Mouse (Mus musculus) adrenal gland, postnatal 4 days (tissue): ENCODE results near the gene Pvalb. TPM values are rescaled to one million over a fixed set of nuclear protein-coding genes. Genes with fewer than 3 reads are reported as not detected.

ENCODE experiments used
- DNase-seq, 2 experiments: peaks; one replicate each; pipeline ENCODE4 v3.0.0; 2021 to 2022; ENCODE audit warnings: low spot score in 2 of 2, mixed read lengths in 2 of 2
- total RNA-seq, 2 experiments: library from RNA; stranded (reverse); gene quantifications; 2 replicates each; pipeline ENCODE4 v1.2.3; 2021

Gene Pvalb
- total RNA-seq, 2 experiments from 2014 or later = 2.8 to 13.4 TPM

DNA sequence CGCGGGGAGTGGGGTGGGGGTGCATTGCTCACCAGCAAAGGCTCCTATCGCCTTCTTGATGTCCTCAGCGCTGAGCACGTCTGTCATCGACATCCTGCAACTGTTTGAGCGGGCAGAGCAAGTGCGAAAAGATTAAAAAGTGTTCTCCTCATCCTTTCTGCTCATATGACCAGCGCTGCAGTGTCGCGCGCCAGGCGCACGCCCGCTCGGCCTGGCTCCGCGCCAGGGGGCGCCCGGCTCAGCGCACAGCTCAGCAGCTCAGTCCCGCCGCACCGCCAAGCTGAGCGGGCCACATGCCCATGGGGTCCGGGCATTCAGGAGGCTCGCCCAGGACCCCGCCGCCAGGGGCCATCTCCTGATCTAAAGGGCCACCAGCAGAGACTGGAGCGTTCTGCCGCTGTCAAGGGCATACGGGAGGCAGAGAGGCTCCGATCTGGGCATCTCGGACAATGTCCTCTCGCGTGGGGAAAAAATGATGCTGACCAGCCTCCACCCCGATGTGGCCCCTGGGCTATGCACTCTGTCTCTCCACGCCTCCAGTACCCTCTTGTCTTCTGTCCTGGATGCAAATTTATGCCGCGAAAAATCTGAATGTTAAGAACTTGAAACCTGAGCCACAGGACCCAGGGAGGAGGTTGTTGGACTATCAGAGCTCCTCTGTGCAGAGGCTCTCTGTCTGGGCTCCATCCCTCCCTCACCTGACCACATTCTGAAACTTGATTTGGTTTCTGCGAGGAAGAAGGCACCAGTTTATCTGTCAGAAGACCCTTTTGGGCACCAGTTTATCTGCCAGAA lies 1.9 kb downstream of the Pvalb start:
- peak in 1 of 2 experiments; percentile 22 for DNase-seq

DNA sequence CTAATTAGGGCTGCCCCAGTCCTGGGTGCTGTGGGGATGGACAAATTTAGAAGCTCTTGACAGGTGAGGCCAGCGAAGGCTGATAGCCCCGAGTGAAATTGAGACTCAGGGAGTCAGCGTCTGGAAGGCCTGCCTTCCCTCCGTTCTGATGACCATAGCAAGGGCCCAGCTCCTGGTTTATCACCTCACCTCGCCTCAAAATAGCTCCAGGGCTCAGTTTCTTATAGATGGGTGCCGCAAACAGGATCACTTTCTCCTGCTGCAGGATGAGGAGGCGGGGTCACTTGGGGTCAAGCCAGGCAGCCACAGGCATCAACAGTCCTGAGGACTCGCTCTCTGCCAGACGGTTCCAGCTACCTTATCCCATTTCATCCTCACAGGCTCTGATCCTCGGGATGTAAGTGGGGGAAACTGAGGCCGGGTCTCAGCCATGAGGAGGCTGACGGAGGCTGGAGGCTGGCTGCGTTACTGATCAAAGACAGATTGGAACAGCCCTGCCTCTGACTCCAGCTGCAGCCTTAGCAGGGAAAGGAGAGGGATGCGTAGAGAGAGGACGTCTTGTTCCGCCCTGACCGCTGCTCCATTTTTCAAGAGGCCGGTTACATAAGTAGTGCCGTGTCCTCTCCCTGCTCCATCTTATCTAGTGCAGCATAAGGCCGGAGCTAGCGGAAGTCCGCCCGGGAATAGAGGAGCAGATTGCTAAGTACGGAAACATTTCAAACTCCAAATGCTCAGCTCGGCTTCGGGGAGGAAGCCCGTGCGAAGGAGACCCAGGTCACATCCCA lies 10.9 kb downstream of the Pvalb start:
- no peak for DNase-seq

DNA sequence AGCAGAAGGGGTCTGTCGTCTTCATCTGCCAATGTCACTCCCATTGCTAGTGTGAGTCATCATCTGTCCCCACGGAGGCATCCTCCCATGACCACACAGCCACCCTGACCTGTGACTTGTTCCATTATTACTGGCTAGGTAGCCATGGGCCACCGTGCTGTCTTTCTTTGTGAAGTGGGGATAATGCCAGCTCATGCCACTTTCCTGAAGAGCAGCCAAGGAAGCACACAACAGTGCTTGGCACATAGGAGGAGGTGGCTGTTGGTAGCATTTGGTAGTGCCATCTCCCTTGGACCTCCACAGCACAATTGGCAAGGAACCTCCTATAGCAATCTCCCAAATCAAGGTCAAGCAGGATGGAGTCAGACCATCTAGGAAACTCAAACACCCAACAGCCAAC lies 11.9 kb downstream of the Pvalb start:
- no peak for DNase-seq

DNA sequence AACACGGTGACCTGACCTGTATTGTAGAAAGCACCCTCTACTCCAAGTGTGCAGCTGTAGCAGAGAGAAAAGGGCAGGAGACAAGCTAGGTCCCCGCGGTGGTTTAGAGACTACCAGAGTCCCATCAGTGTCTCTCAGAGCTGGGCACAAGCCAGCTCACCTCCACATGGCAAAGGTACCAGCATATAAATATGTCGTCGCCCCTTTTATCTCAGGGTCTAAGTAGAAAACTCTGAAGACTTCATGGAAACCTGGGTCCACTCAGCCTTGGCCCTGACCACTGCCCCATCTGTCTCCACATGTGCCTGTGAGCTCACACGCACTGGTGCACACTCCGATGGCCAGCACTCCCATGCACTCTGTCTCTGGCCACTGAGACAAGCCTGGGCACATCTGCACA lies 16.6 kb downstream of the Pvalb start:
- no peak for DNase-seq

GRCm38 (mm10) chr15:78188546-78188945 lies 17.7 kb downstream of the Pvalb start:
- DNase-seq = no peak

DNA sequence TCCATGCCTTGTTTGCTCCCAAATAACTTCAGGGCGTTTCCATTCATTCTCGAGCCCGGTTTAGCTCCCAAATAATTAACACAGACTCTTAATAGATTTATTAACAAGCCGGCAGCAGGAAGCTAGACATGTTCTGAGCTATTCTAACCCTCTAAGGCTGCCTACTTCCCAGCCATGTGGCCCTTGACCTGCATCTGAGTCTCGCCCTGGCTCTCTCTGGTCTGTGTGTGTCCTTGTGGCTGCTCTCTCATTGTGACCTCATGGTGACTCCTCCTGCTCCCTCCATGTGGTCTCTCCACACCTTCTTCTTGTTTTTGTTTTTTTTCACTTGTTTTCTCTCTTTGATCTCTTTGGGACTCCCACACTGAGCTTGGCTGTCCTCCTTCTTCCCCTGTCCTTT lies 19.3 kb downstream of the Pvalb start:
- DNase-seq = no peak

GRCm38 (mm10) chr15:78185609-78186008 lies 20.6 kb downstream of the Pvalb start:
- DNase-seq = no peak

GRCm38 (mm10) chr15:78184855-78185254 lies 21.3 kb downstream of the Pvalb start:
- peak in 1 of 2 experiments; percentile 33 for DNase-seq

DNA sequence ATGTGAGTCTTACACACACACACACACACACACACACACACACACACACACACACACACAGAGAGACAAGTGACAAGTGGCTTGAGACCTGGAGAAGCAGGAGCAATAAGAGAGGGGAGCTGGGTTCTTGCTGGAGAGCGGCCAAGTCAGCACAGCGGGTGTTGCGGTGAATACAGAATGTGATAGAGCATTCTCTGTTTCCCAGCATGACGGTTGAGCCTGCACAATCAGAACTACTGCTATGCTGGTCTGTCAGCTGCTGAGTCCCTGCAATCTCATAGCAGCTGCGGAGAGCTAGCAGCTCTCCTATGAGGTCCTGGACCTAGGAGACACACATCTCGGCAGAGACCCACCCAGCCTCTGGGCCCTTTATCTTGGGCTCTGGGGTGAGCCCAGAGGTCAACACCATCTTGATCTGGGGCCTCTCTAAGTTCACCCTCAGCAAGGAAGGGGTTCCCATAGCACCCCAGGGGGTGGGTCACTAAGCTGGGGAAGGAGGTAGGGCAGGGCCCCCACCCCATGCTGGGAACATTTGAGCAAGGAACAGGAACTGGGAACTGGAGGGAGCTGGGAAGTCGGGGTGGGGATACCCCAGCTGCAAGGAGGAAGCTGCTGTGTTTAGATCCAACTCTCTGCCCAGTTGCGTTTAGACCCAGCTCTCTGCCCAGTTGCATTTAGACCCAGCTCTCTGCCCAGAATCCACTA lies 24.3 kb downstream of the Pvalb start:
- no peak for DNase-seq

- no peak for DNase-seq
Observed at GRCm38 (mm10) chr15:78179775-78180174, 26.4 kb downstream of the Pvalb start.

GRCm38 (mm10) chr15:78178397-78178796 lies 27.8 kb downstream of the Pvalb start:
- DNase-seq = peak; percentile 64 to 73

GRCm38 (mm10) chr15:78177257-78177656 lies 28.9 kb downstream of the Pvalb start:
- no peak for DNase-seq

DNA sequence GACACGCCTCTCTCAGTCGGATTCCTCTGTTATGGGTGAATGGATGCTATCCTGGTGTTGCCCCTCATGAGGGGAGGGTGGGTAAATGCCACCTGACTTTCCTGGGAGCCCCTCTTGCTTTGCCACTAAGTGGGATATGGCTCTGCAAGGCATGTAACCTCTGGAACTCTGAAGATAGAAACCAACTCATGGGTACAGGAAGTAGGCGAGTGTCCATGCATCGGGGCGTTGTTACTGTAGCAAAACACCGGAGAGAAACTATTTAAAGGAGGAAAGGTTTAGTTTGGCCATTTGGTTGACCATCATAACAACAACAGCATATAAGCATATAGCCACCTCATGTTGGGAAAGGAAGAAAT lies 31.3 kb downstream of the Pvalb start:
- no peak for DNase-seq

GRCm38 (mm10) chr15:78173972-78174886 lies 32.0 kb downstream of the Pvalb start, which contains the start of gene Ift27:
Gene Ift27, minus strand, starts transcription at chr15:78174107.
- DNase-seq = peak; percentile 74 to 94

DNA sequence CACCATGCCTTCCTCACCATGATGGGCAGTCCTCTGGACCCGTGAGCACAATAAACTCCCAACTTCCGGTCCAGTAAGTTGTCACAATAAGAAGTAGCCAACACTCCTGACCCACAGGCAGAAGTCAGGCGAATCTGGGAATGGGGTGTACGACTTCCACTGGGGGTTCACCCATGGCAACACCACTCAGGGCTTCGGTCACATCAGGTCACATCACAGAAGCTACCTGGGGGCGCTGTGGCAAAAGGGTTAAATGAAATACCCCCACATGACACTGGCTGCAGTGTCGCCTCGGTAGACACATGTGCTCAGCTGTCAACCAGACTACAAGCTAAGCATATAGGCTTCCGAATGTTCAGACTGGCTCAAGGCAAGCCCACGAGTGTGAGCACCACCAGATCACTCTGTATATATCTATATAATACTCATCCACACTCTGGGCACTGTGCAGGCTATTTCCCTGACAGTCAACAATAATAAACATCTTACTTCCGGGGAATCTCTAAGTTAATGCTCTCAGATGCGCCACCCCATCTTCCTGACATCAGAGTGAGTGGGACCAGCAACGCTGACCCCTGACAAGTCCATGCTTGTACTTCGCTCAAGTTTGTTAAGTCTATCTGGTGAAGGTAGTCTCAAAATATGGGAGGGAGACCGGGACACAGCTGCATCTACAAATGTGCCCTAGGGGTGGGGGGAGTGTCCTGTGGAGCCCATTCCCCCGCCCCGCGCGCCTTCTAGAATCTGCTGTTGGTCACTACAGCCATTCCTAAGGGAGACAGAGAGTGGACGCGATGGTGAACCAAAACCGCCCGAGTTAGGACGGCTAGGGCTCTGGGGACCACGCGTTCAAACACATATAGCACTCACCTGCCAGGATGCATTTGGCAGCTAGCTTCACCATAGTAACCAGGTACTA lies 33.0 kb downstream of the Pvalb start:
- DNase-seq = no peak

GRCm38 (mm10) chr15:78172256-78172898 lies 33.8 kb downstream of the Pvalb start:
- DNase-seq = no peak

- no peak for DNase-seq
Observed at GRCm38 (mm10) chr15:78171651-78172050, 34.5 kb downstream of the Pvalb start.

DNA sequence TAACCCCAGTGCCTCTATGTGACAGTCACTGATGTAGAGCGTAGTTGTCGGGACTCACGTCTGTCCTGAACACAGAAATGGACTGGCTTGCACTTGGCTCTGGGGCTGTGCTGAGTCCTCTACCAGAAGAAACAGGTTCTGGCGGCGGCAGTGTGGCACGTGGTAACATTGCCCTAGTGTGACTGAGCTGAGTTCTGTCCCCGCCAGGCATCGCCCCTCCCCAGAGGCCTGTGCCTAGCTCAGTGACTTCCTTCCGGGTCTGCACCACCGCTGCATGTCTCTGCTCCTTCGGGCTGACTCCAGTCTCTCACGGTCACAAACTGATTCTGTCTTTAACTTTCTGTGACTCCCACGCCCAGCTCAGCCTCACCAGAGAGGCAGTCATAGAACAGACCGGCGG lies 35.5 kb downstream of the Pvalb start:
- no peak for DNase-seq

DNA sequence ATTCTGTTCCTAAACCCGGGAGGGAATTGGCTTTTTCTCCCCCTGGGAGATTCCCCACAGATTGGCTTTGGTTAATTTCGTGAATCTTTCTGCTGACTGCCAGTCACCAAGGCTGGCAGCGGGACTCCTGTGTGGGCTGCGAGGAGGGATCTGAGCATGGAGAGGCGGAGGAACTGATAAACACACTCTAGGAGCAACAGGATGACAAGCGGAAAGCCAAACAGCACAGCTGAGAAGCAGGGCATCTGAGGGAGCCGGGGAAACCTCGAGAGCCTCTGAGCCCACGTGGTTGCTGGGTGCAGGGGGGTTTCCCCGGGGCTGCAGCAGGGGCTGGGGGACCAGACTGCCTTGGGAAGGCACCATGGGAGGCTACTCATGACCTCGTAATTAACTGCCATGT lies 36.6 kb downstream of the Pvalb start:
- DNase-seq = no peak
